Mouse (Mus musculus): ENCODE data around the gene Cap2. TPM values are rescaled to one million over a fixed set of nuclear protein-coding genes. Genes with fewer than 3 reads are reported as not detected.

The Cap2 gene
- total and polyA plus RNA-seq, 3 experiments: 115 to 147 (median 135) TPM

DNA sequence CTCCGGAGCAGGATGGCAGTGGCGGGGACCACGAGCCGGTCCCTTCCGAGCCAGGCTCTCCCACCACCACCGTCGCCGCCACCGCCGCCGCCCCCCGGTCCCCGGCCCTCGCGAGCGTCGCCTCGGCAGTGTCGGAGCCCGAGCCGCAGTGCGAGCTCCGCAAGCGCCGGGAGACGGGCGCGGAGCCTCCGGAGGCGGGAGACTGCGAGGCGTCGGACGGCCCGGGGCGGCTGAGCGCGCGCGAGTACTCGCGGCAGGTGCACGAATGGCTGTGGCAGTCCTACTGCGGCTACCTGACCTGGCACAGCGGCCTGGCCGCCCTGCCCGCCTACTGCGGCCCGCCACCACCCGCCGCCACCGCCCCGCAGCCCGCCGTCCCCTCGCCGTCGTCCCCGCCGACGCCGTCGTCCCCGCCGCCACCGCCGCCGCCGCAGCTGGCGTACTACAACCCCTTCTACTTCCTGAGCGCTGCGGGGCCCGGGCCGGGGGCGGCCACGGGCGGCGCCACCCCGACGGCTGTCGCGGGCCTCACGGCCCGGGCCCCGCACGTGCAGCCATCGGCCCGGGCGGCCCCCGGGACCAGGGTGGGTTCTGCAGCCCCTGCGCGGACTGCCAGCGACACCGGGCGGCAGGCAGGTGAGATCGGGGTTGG is 168.1 kb downstream of the Cap2 start:
- intact Hi-C loops (cut with DNase I): loop anchor here (5.0 kb wide), 1 partner anchor 58 kb away; the partner anchor contains the start of gene Nup153
- peak overlapping the region; percentile 74 for H3K4me3 ChIP-seq
- H3K27me3 ChIP-seq (ENCODE audit: control insufficient read depth, insufficient read depth, low read length): no peaks in the 10 kb centered on the region
- WGBS: under 1% methylated on average over 81 of the region's 96 CpGs
- H3K36me3 ChIP-seq (ENCODE audit: control insufficient read depth, insufficient read depth, low read length): peaks cover 7% of the 10 kb centered on the region
- TF ChIP-seq CTCF (IDR thresholded peaks at IDR 0.05) (peak; percentile 4; the same call in 1 of the 2 replicates), EP300 (IDR thresholded peaks at IDR 0.05; ENCODE audit: insufficient read depth, low read depth, low read length) (no peak), POLR2A (IDR thresholded peaks at IDR 0.05; ENCODE audit: insufficient read depth, low read depth, low read length) (no peak)
- peak in 1 of 2 experiments; percentile 37 for DNase-seq
- peak overlapping the region; percentile 99 for H3K9ac ChIP-seq (ENCODE audit: low read depth, low read length)
- H3K27ac ChIP-seq: peak overlapping the region; percentile 87
- no peaks in the 10 kb centered on the region for H3K79me2 ChIP-seq (replicated peaks; ENCODE audit: control insufficient read depth, insufficient read depth, low read length)
- peaks cover 5% of the 10 kb centered on the region for H3K4me1 ChIP-seq (ENCODE audit: control insufficient read depth, insufficient read depth, low read length)

DNA sequence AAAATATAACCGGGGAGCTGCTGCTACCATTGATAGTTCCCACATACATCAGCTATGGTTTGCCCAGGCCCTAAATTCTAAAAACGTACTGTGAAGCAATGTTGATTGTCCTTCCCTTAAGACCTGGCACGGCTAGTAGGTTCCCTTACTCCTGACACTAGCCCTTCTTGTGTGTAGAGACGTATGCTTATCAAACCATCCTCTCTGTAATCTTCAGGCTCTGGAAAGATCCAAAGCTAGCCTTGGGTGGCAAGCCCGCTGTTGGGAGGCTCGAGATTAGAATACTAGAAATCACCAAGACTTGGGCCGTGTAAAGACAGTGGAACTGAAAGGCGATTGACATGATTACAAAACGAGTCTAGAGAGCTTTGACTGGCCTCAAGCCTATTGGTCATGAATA is 168.9 kb downstream of the Cap2 start:
- Histone ChIP-seq H3K9ac (ENCODE audit: low read depth, low read length) (0 out of 2 replicates have a peak overlapping the region, but pooled peaks have one; percentile 9), H3K27ac (no peak overlapping the region), H3K79me2 (replicated peaks; ENCODE audit: control insufficient read depth, insufficient read depth, low read length) (no peaks in the 10 kb centered on the region), H3K27me3 (ENCODE audit: control insufficient read depth, insufficient read depth, low read length) (no peaks in the 10 kb centered on the region), H3K36me3 (ENCODE audit: control insufficient read depth, insufficient read depth, low read length) (peaks cover 14% of the 10 kb centered on the region), H3K4me3 (peak overlapping the region; percentile 74), H3K4me1 (ENCODE audit: control insufficient read depth, insufficient read depth, low read length) (peaks cover 5% of the 10 kb centered on the region)
- whole genome bisulfite sequencing: 29% methylated on average over 9 of the region's 9 CpGs
- no peak for DNase-seq
- intact Hi-C loops (cut with DNase I): loop anchor here (5.0 kb wide), 1 partner anchor 57 kb away; the partner anchor contains the start of gene Nup153
- no peak for TF ChIP-seq CTCF (IDR thresholded peaks at IDR 0.05)
- TF ChIP-seq EP300 (IDR thresholded peaks at IDR 0.05; ENCODE audit: insufficient read depth, low read depth, low read length): no peak
- TF ChIP-seq POLR2A (IDR thresholded peaks at IDR 0.05; ENCODE audit: insufficient read depth, low read depth, low read length): no peak

DNA sequence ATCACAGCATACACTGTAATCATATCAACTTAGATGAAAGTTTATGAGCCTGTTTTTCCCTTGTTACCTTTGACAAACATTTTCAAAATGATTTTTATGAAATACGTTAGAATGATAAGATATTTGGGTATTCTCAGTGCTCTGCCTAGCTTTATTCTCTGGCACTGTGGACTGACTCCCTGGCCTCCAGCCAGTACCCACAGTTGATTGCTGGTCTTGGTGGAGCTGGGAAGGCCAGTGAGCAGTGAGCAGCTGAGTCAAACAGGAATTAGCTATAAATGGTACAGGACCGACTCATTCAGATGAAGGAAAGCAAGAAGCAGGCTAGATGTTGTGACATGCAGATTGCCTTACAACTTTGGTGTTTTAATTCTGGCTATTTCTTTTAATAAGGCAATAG is 173.0 kb downstream of the Cap2 start:
- intact Hi-C loops (cut with DNase I): loop anchor here (5.0 kb wide), 1 partner anchor 53 kb away; the partner anchor contains the start of gene Nup153
- Histone ChIP-seq H3K4me3 (no peak overlapping the region), H3K9ac (ENCODE audit: low read depth, low read length) (no peak overlapping the region), H3K36me3 (ENCODE audit: control insufficient read depth, insufficient read depth, low read length) (peaks cover 17% of the 10 kb centered on the region), H3K79me2 (replicated peaks; ENCODE audit: control insufficient read depth, insufficient read depth, low read length) (no peaks in the 10 kb centered on the region), H3K27me3 (ENCODE audit: control insufficient read depth, insufficient read depth, low read length) (no peaks in the 10 kb centered on the region), H3K27ac (no peak overlapping the region), H3K4me1 (ENCODE audit: control insufficient read depth, insufficient read depth, low read length) (peaks cover 5% of the 10 kb centered on the region)
- no peak for TF ChIP-seq EP300 (IDR thresholded peaks at IDR 0.05; ENCODE audit: insufficient read depth, low read depth, low read length)
- TF ChIP-seq POLR2A (IDR thresholded peaks at IDR 0.05; ENCODE audit: insufficient read depth, low read depth, low read length): no peak
- TF ChIP-seq CTCF (IDR thresholded peaks at IDR 0.05): no peak
- 41% methylated on average over 2 of the region's 2 CpGs for WGBS
- DNase-seq: no peak

GRCm38 (mm10) chr13:46677721-46678120 is 176.1 kb downstream of the Cap2 start:
- no peaks in the 10 kb centered on the region for H3K79me2 ChIP-seq (replicated peaks; ENCODE audit: control insufficient read depth, insufficient read depth, low read length)
- TF ChIP-seq EP300 (IDR thresholded peaks at IDR 0.05; ENCODE audit: insufficient read depth, low read depth, low read length) (no peak), POLR2A (IDR thresholded peaks at IDR 0.05; ENCODE audit: insufficient read depth, low read depth, low read length) (no peak), CTCF (IDR thresholded peaks at IDR 0.05) (no peak)
- no peak overlapping the region for H3K27ac ChIP-seq
- WGBS: 80% methylated on average over 4 of the region's 4 CpGs
- intact Hi-C loops (cut with DNase I): no loop called here
- H3K27me3 ChIP-seq (ENCODE audit: control insufficient read depth, insufficient read depth, low read length): no peaks in the 10 kb centered on the region
- DNase-seq: no peak
- peaks cover 17% of the 10 kb centered on the region for H3K36me3 ChIP-seq (ENCODE audit: control insufficient read depth, insufficient read depth, low read length)
- peaks cover 2% of the 10 kb centered on the region; the same call in 1 of the 2 replicates for H3K4me1 ChIP-seq (ENCODE audit: control insufficient read depth, insufficient read depth, low read length)
- H3K4me3 ChIP-seq: no peak overlapping the region
- no peak overlapping the region for H3K9ac ChIP-seq (ENCODE audit: low read depth, low read length)

DNA sequence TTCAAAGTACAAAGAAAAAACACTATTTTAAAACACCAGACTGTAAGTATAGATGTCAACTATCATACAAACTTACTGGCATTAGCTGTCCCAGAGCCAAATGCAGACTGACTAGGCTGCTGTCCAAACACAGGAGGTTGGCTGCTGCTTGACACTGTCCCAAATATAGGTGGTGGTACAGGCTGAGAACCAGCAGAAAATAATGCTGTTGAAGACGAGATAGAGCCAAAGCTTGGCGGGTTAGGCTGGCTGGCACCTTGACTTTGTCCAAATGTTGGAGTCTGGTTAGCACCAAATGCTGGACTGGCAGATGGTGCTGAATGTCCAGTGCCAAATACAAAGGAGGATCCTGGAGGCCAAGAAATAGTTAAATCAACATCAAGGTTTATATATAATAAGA is 181.3 kb downstream of the Cap2 start:
- peak in 1 of 2 experiments; percentile 51 for DNase-seq
- no peak overlapping the region for H3K27ac ChIP-seq
- TF ChIP-seq EP300 (IDR thresholded peaks at IDR 0.05; ENCODE audit: insufficient read depth, low read depth, low read length) (no peak), POLR2A (IDR thresholded peaks at IDR 0.05; ENCODE audit: insufficient read depth, low read depth, low read length) (no peak), CTCF (IDR thresholded peaks at IDR 0.05) (no peak)
- H3K36me3 ChIP-seq (ENCODE audit: control insufficient read depth, insufficient read depth, low read length): peaks cover 4% of the 10 kb centered on the region
- H3K4me1 ChIP-seq (ENCODE audit: control insufficient read depth, insufficient read depth, low read length): no peaks in the 10 kb centered on the region
- no peaks in the 10 kb centered on the region for H3K27me3 ChIP-seq (ENCODE audit: control insufficient read depth, insufficient read depth, low read length)
- no peak overlapping the region for H3K9ac ChIP-seq (ENCODE audit: low read depth, low read length)
- intact Hi-C loops (cut with DNase I): no loop called here
- 49% methylated on average over 2 of the region's 2 CpGs for WGBS
- no peak overlapping the region for H3K4me3 ChIP-seq
- no peaks in the 10 kb centered on the region for H3K79me2 ChIP-seq (replicated peaks; ENCODE audit: control insufficient read depth, insufficient read depth, low read length)

DNA sequence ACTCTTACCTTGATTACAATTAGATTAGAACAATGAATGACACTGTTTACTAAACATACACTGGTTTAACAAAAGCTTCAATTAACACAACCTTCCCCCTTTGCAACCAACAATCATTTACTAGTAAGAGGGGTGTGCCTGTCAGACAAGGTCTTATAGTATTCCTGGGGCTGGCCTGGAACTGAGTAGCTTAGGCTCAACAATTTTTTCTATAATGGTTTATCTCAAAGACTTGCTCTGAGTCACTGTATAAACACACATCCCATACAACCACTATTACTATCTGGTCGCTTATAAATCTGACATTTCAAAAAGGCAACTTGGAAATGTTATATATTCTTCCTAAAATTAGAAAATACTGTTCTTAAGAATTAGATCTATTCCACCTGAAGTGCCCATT is 181.7 kb downstream of the Cap2 start:
- intact Hi-C loops (cut with DNase I): no loop called here
- Histone ChIP-seq H3K36me3 (ENCODE audit: control insufficient read depth, insufficient read depth, low read length) (peaks cover 1% of the 10 kb centered on the region), H3K4me1 (ENCODE audit: control insufficient read depth, insufficient read depth, low read length) (no peaks in the 10 kb centered on the region), H3K4me3 (no peak overlapping the region), H3K79me2 (replicated peaks; ENCODE audit: control insufficient read depth, insufficient read depth, low read length) (no peaks in the 10 kb centered on the region), H3K9ac (ENCODE audit: low read depth, low read length) (no peak overlapping the region), H3K27me3 (ENCODE audit: control insufficient read depth, insufficient read depth, low read length) (no peaks in the 10 kb centered on the region), H3K27ac (no peak overlapping the region)
- WGBS: 70% methylated on average over 1 of the region's 1 CpGs
- TF ChIP-seq POLR2A (IDR thresholded peaks at IDR 0.05; ENCODE audit: insufficient read depth, low read depth, low read length): no peak
- TF ChIP-seq EP300 (IDR thresholded peaks at IDR 0.05; ENCODE audit: insufficient read depth, low read depth, low read length): no peak
- no peak for TF ChIP-seq CTCF (IDR thresholded peaks at IDR 0.05)
- DNase-seq: no peak

All from heart, adult 2 months (tissue).